Mouse (Mus musculus) bone marrow, adult 2 months (tissue): Measurements from ENCODE around the gene Phtf2.

Source experiments
- CTCF ChIP-seq: fragments of 200-500 bp; IDR thresholded peaks from 2 replicates; pipeline ENCODE4 v1.5.1; 2011; ENCODE audit warnings: low read length, control low read depth; ENCODE audit not compliant: control insufficient read depth, insufficient read depth
- POLR2A ChIP-seq: fragments of 200-500 bp; IDR thresholded peaks from 2 replicates; pipeline ENCODE4 v1.6.1; 2011; ENCODE audit warnings: low read depth, mild to moderate bottlenecking, control low read depth, low read length, borderline replicate concordance; ENCODE audit not compliant: control insufficient read depth

DNA sequence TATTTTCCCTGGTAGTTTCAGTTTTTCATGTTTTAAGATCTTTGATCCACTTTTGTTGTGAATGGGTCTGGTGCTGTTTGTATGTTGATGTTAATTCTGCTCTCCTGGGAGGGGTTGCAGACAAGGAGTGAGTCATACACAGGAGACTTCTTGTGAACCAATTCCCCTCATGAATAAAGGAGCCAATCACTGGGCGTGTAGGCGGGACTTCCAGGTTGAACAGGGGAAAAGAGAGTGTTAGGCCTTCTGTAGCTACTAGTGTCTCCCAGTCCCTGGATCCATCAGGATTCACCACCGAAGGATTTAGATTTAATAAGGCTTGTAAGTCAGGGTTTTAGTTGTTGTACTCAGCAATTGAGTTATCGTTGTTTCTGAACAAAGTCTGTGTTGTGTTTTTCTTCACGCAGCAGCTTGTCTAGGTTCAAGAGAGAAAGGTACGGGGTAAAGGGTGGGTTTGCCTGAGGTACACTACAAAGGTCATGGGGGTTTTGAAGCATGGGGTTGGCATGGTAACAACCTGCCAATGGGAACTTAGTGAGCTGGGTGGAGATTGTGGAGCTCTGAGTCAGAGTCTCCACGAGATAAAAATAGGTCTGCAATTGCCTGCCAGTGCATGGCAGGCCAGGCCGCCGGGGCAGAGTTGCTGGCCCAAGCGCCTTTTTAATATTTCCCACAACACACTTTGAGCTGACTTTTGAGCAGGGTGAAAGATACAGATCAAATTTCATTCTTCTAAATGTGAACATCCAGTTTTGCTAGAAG, 90.0 kb downstream of the Phtf2 start:
- no peak for TF ChIP-seq POLR2A
- no peak for TF ChIP-seq CTCF
